Mouse (Mus musculus) mesoderm, embryonic 11.5 days (tissue): ENCODE measurements around the gene Mapk8.
"Not testable (repeated sequence)": the region's sequence is repeated elsewhere in the genome, so short reads cannot be mapped to it uniquely, and the experiment has no call there.

ENCODE experiments used
- DNase-seq: peaks from one replicate; pipeline ENCODE4 v3.0.0-alpha.2; 2012; ENCODE audit warnings: low read depth, low spot score

Mapk8 gene

GRCm38 (mm10) chr14:33447027-33447569 is at the start of gene Mapk8:
Mapk8 (minus strand) TSS chr14:33447158.
- DNase-seq, result peak; percentile 96

DNA sequence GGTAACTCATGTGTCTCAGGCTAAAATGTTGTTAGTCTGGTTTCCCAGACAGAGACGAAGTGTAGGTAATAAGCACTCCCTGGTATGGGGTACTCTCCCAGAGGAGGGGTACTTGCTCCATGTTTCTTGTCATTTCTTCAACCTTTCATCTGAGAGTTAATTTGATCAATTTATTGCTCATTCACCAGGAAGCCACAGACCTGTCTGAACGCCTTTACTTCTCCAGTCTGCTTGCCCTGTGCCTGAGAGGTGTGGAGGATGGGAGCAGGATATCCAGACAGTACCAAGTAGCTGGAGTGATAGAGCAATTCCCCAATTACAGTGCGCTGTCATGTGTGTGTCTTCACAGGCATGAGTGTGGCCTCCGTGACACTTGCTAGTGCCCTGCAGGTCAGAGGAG is 48.3 kb upstream of the Mapk8 start:
- DNase-seq, result no peak

- no peak for DNase-seq
Observed at GRCm38 (mm10) chr14:33487805-33488550, 41.0 kb upstream of the Mapk8 start.

GRCm38 (mm10) chr14:33481991-33482390 is 35.0 kb upstream of the Mapk8 start:
- no peak for DNase-seq

DNA sequence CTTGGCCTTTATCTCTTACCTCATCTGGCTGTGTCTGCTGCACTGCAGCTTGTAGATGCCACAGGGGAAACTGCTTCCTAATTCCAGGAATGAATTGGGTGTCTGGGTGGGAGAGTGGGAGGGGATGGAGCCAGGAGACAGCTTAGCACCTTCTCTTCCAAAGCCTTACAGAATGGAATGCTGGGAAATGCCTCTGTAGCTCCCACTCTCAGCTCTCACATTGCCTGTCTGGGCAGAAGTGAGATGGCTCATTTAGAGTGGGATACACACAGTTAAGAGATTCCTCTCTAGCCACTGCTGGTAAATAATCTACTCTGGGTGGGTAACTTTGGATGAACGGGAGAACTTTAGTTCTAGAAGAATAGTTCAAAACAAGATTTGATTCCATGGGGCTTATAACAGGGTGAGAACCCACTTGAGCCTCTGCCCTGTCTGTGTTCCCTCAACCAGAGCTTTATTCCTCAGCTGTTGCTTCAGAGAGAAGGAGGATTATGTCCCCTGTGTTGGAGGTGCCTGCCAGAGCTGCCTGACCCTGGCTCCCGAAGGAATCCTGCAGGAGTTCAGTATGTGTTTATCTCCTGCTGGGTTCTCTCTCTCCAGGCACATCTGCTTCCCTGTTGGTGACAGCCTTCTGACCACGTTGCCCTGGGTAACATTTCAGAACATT is 29.3 kb upstream of the Mapk8 start:
- DNase-seq, result no peak

- DNase-seq, result no peak
Observed at GRCm38 (mm10) chr14:33474461-33474860, 27.5 kb upstream of the Mapk8 start.

DNA sequence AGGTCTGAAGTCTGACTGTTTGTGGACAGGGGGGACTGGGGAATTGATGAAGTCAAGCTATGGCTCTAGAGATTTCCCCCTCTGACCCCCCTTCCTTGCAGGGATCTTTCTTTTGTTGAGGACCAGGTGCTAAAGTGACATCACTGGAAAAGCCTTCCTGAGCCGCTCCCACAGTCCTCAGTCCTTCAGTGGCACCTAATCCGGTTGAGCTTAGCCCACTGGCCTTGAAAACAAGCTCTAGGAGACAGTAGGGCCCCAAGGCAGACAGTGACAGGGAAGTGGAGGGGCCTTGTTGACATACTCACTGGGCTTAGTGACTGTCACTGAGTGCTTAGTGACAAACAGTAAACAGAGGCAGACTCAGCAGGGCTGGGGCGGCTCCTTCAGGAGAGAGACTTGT is 24.4 kb upstream of the Mapk8 start, which contains the start of gene Frmpd2:
Gene Frmpd2, plus strand, starts transcription at position 366 of the 400 bp plus-strand sequence.
- no peak for DNase-seq

DNA sequence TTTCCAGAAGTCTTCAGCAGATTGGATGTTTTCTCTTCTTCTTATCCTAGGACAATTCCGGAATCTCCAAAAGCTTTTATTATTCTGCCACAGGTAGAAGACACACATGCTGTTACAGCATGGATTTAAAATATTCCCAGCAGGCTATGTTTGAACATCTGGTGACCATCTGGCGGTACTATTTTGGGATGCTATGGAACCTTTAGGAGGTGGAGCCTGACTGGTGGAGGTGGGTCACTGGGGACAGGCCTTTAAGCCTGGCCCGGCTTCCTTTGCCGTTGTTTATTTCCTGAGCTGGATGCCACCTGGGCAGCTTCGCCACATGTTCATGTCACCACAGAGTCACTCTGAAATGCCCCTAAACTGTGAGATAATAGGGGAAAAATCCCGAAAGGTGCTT is 20.8 kb upstream of the Mapk8 start:
- DNase-seq, result peak; percentile 76

GRCm38 (mm10) chr14:33463658-33464057 is 16.7 kb upstream of the Mapk8 start:
- DNase-seq, result no peak

- no peak for DNase-seq
Observed at GRCm38 (mm10) chr14:33450331-33450730, 3.4 kb upstream of the Mapk8 start.

GRCm38 (mm10) chr14:33449296-33449840 is 2.4 kb upstream of the Mapk8 start:
- DNase-seq, result no peak

DNA sequence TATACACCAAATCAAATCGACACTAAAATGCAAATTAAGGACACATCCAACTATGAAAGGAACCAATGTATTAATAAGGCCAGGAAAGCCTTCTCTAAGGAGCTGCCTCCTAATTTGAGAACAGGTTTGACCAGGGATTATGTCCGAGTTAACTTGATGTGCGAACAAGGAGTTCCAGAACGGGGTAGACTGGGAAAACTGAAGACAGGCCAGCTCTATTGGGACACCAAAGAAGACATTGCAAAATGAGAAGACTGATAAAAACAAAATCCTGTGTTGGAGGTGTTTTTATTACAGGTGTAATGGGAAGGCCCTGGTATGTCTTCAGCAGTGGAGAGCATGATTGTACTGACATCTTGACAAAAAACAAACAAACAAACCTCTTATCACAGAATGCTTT is 1.3 kb upstream of the Mapk8 start:
- no peak for DNase-seq

DNA sequence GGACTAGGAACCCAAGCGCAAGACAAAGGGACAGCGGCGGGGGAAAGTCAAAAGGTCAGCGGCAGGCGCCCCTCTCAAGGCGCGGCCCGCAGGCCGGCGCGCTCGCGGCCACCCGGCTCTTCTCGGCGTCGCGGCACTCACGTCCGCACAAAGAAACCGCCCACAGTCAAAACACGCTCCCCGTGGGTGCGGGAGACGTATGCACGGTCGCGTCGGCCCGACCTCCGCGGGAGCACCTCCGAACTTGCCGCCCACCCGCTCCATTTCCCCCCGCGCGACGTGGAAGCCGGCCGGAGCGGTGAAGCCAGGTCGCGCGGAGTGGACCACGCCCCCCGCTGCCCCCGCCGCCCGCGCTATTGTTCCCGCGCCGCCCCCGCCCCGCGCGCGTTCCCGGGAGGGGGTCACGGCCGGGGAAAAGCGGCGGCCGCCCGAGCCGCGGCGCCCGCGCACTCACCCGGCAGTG is 366 bp downstream of the Mapk8 start:
- DNase-seq, result peak; percentile 41

DNA sequence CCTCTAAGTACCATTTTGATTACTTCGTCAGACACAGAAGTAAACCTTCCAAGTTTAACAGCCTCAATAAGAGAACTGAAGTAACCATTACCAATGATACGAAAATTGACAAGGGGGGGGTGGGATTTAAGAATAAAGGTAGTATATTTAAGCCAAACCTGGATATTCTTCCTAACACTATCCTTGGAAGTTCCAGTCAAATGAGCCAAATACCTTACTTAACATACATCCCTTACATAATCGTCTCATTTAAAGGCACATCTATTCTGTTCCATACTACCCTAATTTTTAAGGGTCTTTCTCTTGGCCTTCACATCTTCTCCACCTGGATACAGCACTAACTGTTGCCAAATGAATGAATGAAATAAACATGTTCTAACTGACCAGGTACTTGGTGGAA is 996 bp downstream of the Mapk8 start:
- no peak for DNase-seq

DNA sequence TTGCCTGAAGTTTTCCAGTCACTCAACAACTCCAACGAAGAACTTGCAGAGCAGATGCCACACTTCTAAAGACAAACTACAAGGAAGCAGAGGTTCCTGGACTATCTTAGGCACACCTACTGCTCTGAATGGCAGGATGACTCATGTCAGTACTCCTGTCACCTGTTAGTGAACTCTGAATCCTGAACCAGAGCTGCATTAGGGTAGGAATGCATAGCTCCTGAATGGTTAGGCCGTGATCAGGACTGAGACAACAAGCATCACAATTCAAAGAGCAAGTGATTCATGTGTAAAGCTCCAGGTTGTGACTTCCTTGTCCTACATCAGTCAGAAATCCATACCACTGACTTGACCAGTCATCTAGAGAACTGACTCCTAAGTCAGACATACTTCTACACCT is 3.2 kb downstream of the Mapk8 start:
- DNase-seq, result no peak

- not testable (repeated sequence) for DNase-seq
Observed at GRCm38 (mm10) chr14:33432485-33432884, 14.5 kb downstream of the Mapk8 start.

- no peak for DNase-seq
Observed at GRCm38 (mm10) chr14:33424124-33424523, 22.8 kb downstream of the Mapk8 start.

DNA sequence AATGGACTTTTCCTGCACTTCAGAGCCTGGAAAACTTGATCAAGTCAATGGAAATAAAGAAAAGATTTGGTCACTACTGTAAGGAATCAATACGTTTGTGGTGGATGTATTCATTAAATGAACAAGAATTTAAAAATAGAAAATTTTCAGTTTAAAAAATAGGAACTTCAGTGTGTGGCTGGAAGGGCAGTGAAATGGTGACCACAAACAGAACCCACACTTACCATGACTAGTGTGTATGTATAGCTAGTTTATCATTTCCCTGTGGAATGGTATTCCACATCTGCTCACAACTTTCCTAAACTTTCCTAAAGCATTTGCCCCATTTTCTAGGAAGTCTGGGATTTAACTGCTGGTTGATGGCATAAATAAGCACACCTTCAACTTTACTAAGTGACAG is 24.0 kb downstream of the Mapk8 start:
- DNase-seq, result no peak

DNA sequence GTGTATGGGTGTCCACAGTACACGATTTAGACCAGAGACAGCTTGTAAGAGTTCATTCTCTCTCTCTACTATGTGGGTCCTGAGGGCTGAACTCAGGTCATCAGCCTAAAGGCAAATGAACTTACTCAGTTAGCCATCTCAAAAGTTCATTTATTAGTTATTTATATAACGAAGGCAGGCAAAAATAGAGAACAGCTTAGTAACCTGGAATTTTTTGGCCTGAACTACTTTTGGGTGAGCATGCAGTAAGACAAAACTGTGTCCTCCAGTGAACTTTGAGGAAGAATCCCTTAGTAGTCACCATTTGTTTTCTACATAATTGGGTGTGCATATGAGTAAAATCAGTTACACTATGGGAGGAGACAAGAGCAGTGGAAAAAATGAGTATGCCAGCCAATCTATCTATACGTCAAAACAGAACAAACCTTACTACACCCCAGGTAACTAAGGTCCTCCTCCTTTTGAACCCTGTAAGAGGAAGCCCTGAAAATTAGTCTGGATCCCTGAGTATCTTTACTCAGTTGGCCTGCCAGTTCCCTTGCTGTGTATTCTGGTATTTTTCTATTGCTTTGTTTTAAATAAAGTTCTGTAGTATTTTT is 28.5 kb downstream of the Mapk8 start:
- no peak for DNase-seq

DNA sequence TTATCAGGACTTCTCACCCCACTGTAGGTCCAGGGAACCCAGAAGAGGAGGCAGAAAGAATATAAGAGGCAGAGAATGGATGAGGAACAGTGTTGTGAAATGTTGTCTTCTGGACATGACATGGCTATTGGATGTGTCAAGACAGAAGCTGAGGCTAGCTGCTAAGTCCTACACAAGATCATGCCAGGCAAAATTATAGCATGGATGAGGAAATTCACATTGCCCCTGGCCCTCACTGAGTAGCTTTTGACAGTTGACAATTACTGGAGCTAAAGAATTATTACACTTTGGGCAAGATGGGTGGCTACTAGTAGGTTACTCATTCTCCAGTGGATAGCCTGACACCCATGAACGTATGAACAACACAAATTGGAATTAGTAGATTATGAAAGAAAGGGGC is 31.2 kb downstream of the Mapk8 start:
- no peak for DNase-seq

DNA sequence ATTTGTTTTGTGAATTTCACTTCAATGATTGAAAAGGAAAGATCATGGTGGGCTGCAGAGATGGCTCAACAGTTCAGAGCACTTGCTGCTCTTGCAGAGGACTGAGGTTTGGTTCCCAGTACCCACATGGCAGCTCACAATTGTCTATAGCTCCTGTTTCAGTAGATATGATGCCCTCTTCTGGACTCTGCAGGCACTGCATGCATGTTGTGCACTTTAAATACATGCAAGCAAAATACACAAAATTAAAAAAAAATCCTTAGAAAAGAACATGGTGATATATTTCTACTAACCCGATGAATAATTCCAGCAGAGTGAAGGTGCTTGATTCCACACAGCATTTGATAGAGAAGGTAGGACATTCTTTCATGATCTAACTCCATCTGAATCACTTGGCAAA is 44.6 kb downstream of the Mapk8 start:
- no peak for DNase-seq

DNA sequence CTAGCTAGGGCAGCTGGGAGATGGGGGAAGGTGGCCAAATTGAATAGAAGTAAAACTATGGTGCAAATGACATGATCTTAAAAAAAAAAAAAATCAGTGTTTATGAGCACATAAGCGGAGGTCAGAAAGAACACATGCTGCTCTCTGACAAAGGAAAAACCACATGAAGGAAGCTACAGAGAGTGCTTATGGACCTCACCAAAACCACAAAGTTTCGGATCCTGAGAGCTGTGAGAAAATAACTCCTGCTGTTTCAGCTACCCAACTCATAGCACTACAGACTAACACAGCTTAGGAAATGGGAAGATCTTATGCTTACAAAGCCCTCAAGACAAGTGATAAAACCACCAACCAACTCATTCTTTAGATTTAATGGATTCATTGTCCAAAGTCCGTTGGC is 46.9 kb downstream of the Mapk8 start:
- DNase-seq, result no peak
